Mouse (Mus musculus) liver, embryonic 14.5 days (tissue): ENCODE measurements around the gene Rnf152.

Experiments used
- CTCF ChIP-seq: IDR thresholded peaks from 2 replicates; pipeline ENCODE4 v1.5.1; 2016; ENCODE audit warnings: antibody characterized with exemption, low read depth, control low read depth
- EP300 ChIP-seq: IDR thresholded peaks from 2 replicates; pipeline ENCODE4 v1.6.1; 2016; ENCODE audit warnings: antibody characterized with exemption, low read depth

- TF ChIP-seq EP300 (no peak), CTCF (no peak)
Measured at GRCm38 (mm10) chr1:105331605-105332004, 24.9 kb downstream of the Rnf152 start.
